Mouse (Mus musculus) ES-E14 (cell line): Measurements from ENCODE around the gene Ccr8. TPM values are rescaled to one million over a fixed set of nuclear protein-coding genes. Genes with fewer than 3 reads are reported as not detected.

Experiments used
- DNase-seq: peaks from one replicate; pipeline ENCODE4 v3.0.0-alpha.2; 2013; ENCODE audit warnings: low read depth, low spot score
- H3K27ac ChIP-seq: 2 replicates; pipeline ENCODE4 v1.5.1; 2012; ENCODE audit warnings: low read depth, mild to moderate bottlenecking, low read length, moderate library complexity, mixed read lengths; ENCODE audit not compliant: poor library complexity, insufficient read depth, severe bottlenecking
- H3K36me3 ChIP-seq: 2 replicates; pipeline ENCODE4 v1.6.1; 2012; ENCODE audit warnings: mild to moderate bottlenecking, low read length, moderate library complexity, mixed read lengths; ENCODE audit not compliant: control insufficient read depth, poor library complexity, insufficient read depth, severe bottlenecking
- H3K4me1 ChIP-seq, 2 experiments: fragments of 150-350 bp in 1 of 2; sonication (generic) in 1 of 2; 2 replicates each; pipeline ENCODE4 v1.6.1; 2012; ENCODE audit warnings: low read length in 2 of 2, mild to moderate bottlenecking in 1 of 2, mixed read lengths in 1 of 2; ENCODE audit not compliant: control insufficient read depth in 2 of 2, insufficient read depth in 2 of 2, poor library complexity in 1 of 2
- H3K4me3 ChIP-seq, 2 experiments: fragments of 150-350 bp in 1 of 2; sonication (generic) in 1 of 2; 2 replicates each; pipeline ENCODE4 v1.5.1; 2012; ENCODE audit warnings: low read length in 2 of 2, low read depth in 1 of 2, mild to moderate bottlenecking in 1 of 2, mixed read lengths in 1 of 2; ENCODE audit not compliant: insufficient read depth in 1 of 2, poor library complexity in 1 of 2, severe bottlenecking in 1 of 2
- H3K9ac ChIP-seq: 2 replicates; pipeline ENCODE4 v1.6.1; 2012; ENCODE audit warnings: low read depth, mild to moderate bottlenecking, low read length, mixed read lengths; ENCODE audit not compliant: poor library complexity, insufficient read depth, severe bottlenecking
- H3K9me3 ChIP-seq: fragments of 150-350 bp; sonication (generic); 2 replicates; pipeline ENCODE4 v1.6.1; 2012; ENCODE audit warnings: low read depth, mild to moderate bottlenecking, low read length; ENCODE audit not compliant: control insufficient read depth, insufficient read depth
- CHD2 ChIP-seq: IDR thresholded peaks from 2 replicates; pipeline ENCODE4 v1.6.1; 2014; ENCODE audit warnings: mild to moderate bottlenecking, low read depth, low read length, inconsistent platforms
- HCFC1 ChIP-seq: IDR thresholded peaks from 2 replicates; pipeline ENCODE4 v1.6.1; 2012; ENCODE audit warnings: low read length, inconsistent platforms, borderline replicate concordance; ENCODE audit not compliant: insufficient read depth
- MAFK ChIP-seq: IDR thresholded peaks from 2 replicates; pipeline ENCODE4 v1.6.1; 2014; ENCODE audit warnings: mild to moderate bottlenecking, low read depth, low read length, inconsistent platforms; ENCODE audit not compliant: insufficient read depth
- ZC3H11A ChIP-seq: IDR thresholded peaks from 2 replicates; pipeline ENCODE4 v1.6.1; 2012; ENCODE audit warnings: low read depth, mild to moderate bottlenecking, inconsistent platforms, low read length, borderline replicate concordance
- ZNF384 ChIP-seq: IDR thresholded peaks from 2 replicates; pipeline ENCODE4 v1.6.1; 2012; ENCODE audit warnings: low read depth, low read length, inconsistent platforms
- in situ Hi-C, 2 experiments: fragments of 600-800 bp; cut with MboI; formaldehyde crosslinking; loops; one replicate each; pipeline ENCODE4 v1.15.1; 2025; ENCODE audit warnings: low sequenced_read_pairs in 2 of 2, inconsistent platforms in 1 of 2; ENCODE audit not compliant: unreplicated experiment in 2 of 2
- total RNA-seq: library from RNA; depleted of rRNA; stranded (reverse); fragments of 300-350 nt; gene quantifications from 2 replicates; pipeline ENCODE4 v1.2.3, GENCODE M21; 2012

Ccr8 gene
- total RNA-seq, 1 experiment = 0.40 TPM

GRCm38 (mm10) chr9:120054545-120055277 is 37.2 kb upstream of the Ccr8 start:
- Histone ChIP-seq H3K9me3 (no peaks in the 10 kb centered on the region), H3K4me1 (no peaks in the 10 kb centered on the region), H3K36me3 (no peaks in the 10 kb centered on the region), H3K27ac (no peak overlapping the region), H3K9ac (no peak overlapping the region), H3K4me3 (no peak overlapping the region)
- TF ChIP-seq HCFC1 = no peak
- no peak for TF ChIP-seq CHD2
- TF ChIP-seq ZNF384 = no peak
- no peak for TF ChIP-seq MAFK
- TF ChIP-seq ZC3H11A = no peak
- DNase-seq = no peak
- in situ Hi-C loops = no loop called here

DNA sequence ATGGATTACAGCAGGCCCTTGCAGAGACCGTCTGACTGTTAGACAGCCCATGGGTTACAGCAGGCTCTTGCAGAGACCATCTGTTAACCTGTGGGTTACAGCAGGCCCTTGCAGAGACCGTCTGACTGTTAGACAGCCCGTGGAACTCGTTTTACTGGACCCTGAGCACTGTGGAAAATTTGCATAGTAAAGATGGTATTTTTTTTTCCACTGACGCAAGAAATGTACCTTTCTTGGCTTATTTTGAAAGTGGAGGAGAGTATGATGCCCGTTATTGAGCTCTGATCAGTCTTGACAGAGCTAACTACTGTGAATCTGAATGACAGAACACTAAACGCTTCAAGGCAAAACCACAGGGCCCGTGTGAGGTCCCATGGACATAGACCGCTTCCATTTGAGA is 35.7 kb upstream of the Ccr8 start:
- H3K27ac ChIP-seq = no peak overlapping the region
- DNase-seq = no peak
- H3K4me3 ChIP-seq = no peak overlapping the region
- no peak overlapping the region for H3K9ac ChIP-seq
- H3K36me3 ChIP-seq = no peaks in the 10 kb centered on the region
- no peaks in the 10 kb centered on the region for H3K4me1 ChIP-seq
- in situ Hi-C loops = no loop called here
- TF ChIP-seq MAFK = no peak
- no peak for TF ChIP-seq CHD2
- no peak for TF ChIP-seq ZNF384
- no peak for TF ChIP-seq ZC3H11A
- TF ChIP-seq HCFC1 = no peak
- H3K9me3 ChIP-seq = no peaks in the 10 kb centered on the region

DNA sequence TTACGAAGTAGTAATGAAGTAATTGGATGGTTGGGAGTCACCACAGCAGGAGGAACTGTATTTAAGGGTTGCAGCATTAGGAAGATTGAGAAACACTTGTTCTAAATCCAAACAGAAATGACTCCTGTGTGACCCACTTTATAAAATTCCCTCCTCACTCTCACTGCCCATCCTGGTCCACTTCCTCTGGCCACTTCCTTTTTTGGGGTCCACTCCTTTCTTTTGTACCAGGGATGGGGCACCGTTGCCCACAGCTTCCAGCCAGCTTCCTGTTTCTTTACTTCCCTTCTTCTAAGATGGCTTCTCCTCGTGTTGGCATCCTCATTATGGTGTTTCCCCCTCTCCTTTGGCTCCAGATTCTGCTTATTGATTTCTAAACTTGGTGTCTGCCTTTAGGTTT is 33.2 kb upstream of the Ccr8 start:
- DNase-seq = no peak
- H3K9me3 ChIP-seq = no peaks in the 10 kb centered on the region
- no peaks in the 10 kb centered on the region for H3K36me3 ChIP-seq
- no peak overlapping the region for H3K9ac ChIP-seq
- H3K4me1 ChIP-seq = no peaks in the 10 kb centered on the region
- no peak for TF ChIP-seq ZNF384
- TF ChIP-seq HCFC1 = no peak
- TF ChIP-seq MAFK = no peak
- TF ChIP-seq CHD2 = no peak
- no peak for TF ChIP-seq ZC3H11A
- in situ Hi-C loops = no loop called here
- H3K4me3 ChIP-seq = no peak overlapping the region
- no peak overlapping the region for H3K27ac ChIP-seq

- Histone ChIP-seq H3K36me3 (no peaks in the 10 kb centered on the region), H3K27ac (no peak overlapping the region), H3K9me3 (no peaks in the 10 kb centered on the region), H3K9ac (no peak overlapping the region), H3K4me1 (0 out of 4 replicates have a peak, but pooled peaks cover 0 to 2% of the 10 kb centered on the region in 2 experiments), H3K4me3 (no peak overlapping the region)
- in situ Hi-C loops = no loop called here
- no peak for TF ChIP-seq HCFC1
- no peak for TF ChIP-seq ZC3H11A
- TF ChIP-seq CHD2 = no peak
- no peak for TF ChIP-seq MAFK
- TF ChIP-seq ZNF384 = no peak
- no peak for DNase-seq
These were observed 27.6 kb upstream of the Ccr8 start for GRCm38 (mm10) chr9:120064317-120064716.
